Mouse (Mus musculus) adrenal gland, adult 8-10 months (tissue): ENCODE data around the gene Hax1. TPM values are rescaled to one million over a fixed set of nuclear protein-coding genes. Genes with fewer than 3 reads are reported as not detected.
A peak's percentile ranks its signal among the peaks of the same experiment; 100 is the strongest.

Source experiments
- DNase-seq: peaks from one replicate; pipeline ENCODE4 v3.0.0; 2022
- total RNA-seq, 4 experiments: library from RNA; stranded (reverse); gene quantifications; 2 replicates each; pipeline ENCODE4 v1.2.4; 2022

Hax1 gene
- 100 to 1,000 TPM; 131 to 171 (median 149) TPM for total RNA-seq

DNA sequence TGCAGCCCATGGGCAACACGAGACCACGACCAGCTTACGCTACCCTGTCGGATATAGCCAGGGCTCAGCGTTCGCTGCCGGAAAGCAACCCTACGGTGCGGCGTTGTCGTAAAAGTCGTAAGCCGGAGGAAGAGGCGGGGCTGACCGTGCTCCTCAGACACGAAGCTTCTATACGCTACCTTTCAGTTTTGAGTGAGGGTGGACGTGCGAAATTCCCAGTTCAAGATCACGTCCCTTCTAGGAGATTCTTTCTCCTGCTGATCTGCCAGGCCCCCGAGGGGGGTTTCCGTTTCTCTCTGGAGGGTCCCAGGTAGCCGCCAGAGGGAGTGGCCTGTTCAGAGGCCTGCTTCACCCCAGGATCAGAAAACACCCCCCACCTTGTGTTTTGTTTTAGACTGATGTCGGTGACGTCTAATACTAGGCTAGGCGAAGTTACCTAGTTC lies at the start of gene Hax1:
Gene Hax1, minus strand, starts transcription at position 169 of the 443 bp plus-strand sequence.
- peak; percentile 88 for DNase-seq

DNA sequence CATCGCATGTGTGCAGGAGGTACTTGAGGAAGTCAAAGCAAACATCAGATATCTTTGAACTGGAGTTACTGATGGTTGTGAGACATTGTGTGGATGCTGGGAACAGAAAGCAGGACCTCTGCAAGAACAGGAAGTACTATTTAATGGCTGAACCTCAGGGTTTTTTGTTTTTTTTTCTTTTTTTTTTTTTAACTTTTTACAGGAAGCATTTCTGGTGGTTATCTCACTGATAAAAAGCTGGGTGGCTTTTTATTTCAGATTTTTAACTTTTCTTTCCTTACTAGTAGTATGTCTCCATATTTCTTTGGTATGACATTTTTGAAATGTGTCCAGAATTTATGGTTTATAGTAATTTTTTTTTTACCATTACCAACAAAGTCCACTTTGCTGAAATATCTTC lies 37.7 kb upstream of the Hax1 start:
- DNase-seq, result no peak

DNA sequence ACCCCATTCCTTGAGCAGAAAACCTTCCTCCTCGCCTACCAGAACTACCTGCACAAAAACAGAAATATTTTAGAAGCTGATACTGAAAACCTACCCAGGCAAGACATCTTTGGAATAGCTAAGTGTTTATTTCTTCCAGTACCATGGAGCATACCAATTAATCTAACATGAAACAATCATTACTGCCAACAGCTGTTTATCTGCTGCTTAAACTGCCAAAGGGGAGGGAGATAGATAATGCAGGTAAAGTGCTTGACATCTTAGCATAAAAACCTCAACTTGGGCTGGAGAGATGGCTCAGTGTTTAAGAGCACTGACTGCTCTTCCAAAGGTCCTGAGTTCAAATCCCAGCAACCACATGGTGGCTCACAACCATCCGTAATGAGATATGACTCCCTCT lies 36.1 kb upstream of the Hax1 start:
- DNase-seq, result no peak

DNA sequence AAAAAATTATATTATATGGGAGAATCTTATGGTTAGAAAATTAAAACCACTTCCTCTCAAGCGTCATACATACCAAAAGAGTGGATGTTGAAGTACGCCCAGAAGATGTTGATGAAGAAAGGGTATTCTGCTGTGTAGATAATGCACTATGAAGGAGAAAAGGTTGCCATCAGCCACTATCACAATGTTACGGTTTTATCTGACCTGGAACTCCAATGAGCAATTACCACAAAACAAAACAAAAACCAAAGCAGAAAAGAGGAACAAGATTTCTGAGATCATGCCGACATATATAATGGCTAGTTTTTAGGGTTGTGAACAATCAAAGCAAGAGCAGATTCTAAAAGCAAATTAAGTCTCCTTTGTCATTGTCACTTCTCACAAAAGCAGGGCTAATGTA lies 18.0 kb upstream of the Hax1 start:
- DNase-seq, result no peak

DNA sequence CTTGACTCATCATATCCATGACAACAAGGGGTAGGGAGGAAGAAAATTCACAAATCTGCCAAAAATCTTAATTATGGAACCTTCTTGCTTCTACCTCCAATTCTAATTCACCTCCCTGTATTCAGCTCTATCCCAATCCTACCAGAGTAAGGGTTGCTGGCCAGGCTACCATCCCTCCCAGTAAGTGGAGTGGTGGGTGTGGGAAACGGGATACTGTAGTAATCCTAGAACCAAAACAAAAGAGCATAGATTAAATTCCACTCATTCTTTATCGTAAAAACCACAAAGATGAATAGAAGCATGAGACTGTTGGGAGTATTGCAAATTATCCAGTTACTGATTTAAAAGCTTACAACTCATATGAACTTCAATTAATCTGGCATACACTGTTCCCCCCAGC lies 11.7 kb upstream of the Hax1 start:
- DNase-seq, result no peak

DNA sequence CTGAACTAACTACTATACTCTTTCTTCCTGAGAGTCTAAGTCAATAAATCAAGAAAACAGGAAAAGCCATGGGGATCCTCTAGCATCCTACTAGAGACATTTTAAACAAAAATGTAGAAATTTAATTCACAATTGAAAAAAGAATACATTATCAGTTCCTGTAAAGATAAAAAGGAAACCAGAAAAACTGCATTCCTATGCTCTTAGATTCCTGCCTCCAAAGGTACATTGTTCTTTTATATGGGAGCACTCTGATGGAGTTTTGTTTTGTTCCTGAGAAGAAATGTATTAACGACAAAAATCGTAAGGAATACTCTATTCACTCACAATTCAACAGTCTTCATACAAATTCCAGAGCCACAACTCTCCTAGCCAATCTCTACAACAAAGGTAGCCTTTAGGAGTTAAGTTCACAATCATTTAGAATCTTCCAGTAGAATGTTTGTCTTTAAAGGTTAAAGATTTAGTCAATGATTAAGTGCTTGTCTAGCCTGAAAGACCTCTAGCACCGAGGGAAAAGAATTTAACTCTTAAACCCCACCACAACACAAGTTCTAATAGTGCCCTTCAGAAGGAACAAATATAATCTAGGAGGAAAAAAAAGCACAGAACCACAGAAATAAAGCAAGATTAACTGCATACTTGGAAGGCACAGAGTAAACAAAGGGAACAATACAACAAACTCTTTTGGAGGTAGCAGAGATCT lies 5.7 kb upstream of the Hax1 start:
- no peak for DNase-seq

DNA sequence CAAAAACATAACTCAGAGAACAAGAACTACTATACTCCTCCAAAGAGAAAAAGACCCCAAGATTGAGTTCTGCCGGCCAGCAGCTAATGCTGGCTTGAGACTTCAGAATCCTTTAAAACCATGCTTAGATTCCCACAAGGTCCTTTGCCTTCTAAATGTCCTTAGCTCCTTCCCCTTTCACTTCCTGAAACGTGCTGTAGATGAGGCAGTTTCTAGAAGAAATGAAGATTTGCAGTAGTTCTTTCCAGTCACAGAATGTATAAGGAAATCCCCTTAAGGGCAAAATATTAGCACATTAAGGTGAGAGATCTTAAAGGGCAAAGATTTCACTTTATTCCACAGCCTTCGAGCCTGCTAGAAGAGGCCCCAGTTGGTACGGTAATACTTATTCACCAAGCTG lies 1.2 kb upstream of the Hax1 start:
- no peak for DNase-seq

DNA sequence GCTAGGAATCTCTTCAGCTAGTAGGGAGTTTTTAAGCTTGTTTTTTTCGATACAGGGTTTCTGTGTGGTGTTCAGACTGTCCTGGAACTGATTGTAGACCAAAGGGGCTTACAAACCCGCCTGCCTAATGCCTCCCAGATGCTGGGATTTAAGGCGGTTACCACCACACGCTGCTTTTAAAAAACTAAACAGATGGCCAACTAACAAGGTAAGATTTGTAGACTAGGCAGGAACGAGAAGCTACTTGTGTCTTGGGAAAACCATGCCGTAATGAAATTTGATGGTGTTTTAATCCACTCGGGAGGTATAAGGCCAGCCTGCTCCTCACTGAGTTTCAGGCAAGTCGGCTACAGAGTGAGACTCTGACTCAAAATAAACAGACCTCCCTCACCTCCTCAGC lies 510 bp upstream of the Hax1 start:
- no peak for DNase-seq

DNA sequence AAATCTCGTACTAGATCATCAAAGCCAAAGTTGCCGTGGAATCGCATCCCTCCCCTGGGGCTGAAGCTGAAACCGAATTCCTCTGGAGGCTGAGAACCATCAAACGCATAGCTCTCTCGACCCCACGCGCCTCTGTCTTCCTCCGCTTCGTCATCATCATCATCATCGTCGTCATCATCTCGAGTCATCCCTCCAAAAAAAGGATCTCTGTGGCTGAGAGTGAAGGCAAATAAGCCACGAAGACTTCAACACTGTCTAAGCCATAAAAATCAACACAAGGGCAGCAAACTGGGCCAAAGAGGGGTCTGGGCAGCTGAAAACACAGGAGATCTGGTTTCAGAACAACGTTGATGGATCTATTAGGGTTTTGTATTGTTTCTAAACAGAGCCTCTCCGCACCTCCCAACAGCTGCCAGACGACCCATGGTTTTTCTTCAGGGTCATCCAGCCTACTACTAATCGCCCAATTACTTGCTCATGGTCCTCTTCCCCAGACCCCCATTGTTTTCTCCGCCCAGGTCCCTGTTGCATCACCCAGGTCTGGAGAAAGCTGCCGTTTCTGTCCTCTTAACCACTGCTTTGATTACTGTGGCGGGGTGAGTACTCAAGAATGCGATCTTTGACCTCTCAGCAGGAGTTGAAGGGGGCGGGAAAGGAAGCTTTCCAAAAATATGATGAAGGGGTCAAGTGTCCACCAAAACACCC lies 637 bp downstream of the Hax1 start:
- no peak for DNase-seq

DNA sequence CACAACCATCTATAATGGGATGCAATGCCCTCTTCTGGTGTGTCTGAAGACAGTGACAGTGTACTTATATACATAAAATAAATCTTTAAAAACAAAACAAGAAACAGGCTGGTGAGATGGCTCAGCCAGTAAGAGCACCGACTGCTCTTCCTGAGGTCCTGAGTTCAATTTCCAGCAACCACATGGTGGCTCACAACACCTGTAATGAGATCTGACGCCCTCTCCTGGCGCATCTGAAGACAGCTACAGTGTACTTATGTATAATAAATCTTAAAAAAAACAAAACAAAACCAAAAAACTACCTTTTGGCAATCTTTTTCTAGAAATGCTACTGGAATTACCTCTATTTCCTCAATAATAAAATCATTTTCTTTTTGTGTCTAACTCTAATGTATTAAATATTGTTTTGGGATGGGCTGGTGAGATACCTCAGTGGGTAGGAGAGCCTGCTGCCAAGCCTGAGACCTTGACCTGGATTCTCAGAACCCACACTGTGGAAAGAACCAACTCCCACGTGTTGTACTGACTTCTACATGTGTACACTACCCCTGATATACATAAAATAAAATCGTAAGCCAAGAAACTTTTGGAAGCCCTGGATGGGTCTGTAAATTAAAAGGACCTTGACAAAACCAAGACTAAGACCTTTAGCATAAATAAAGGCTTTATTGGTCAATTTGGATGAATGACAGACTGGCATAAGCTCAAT lies 3.6 kb downstream of the Hax1 start:
- DNase-seq, result no peak

DNA sequence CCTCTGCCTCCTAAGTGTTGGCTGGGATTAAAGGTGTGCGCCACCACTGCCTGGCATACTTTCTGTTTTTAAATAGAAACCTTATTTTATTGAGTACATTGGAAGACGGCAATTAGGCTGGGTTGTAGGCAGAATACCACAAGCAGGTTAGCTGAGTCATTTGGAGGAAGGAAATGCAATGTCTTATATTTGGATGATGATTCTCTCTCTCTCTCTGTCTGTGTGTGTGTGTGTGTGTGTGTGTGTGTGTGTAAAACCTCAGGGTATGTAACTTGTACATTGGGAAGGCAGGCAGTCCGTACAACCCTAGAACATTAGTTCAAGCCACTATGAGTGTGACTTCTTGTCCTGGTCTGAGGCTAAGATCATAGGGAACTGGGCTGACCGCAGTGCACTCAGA lies 10.8 kb downstream of the Hax1 start:
- no peak for DNase-seq

DNA sequence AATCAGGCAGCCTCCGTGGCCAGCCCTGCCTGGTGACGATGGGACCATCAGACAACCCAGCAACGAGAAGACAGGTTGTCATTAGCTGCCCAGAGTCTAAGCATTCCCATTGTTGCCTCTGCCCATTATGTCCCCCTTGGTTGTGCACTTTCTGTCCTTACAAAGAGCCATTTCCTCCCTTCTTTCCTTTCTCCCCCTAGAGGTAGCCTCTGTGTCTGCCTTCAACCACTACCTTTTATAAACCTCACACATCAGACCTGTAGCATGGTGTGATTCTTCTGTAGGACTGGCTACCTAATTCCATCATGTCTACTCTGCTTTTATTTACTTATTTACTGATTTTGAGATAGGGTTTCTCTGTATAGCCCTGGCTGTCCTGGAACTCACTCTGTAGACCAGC lies 11.4 kb downstream of the Hax1 start:
- DNase-seq, result no peak

DNA sequence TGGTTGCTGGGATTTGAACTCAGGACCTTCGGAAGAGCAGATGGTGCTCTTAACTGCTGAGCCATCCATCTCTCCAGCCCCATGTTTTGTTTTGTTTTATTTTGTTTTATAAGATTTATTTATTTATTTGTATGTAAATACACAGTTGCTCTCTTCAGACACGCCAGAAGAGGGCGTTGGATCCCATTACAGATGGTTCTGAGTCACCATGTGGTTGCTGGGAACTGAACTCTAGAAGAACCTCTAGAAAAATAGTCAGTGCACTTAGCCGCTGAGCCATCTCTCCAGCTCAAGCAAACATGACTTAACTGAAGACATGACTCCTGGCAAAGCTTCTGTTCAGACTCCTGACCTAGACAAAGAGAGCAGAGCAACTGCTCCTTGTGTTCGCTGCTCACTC lies 16.2 kb downstream of the Hax1 start:
- DNase-seq, result no peak

DNA sequence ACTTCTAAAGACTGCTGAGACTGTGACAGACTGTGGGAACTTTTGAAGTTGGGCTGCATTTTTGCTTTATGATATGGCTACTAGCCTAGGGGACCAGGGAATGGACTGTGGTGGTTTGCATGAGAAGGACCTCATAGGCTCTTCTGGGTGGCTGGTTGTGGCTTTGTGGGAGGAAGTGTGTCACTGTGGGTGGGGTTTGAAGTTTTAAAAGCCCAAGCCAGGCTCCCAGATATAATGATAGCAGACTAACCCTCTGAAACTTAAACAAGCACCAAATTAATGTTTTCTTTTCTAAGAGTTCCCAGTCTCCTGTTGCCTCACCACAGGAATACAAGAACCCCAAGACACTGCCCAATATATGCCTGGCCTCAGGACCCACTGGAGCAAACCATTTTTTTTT lies 21.7 kb downstream of the Hax1 start:
- no peak for DNase-seq

DNA sequence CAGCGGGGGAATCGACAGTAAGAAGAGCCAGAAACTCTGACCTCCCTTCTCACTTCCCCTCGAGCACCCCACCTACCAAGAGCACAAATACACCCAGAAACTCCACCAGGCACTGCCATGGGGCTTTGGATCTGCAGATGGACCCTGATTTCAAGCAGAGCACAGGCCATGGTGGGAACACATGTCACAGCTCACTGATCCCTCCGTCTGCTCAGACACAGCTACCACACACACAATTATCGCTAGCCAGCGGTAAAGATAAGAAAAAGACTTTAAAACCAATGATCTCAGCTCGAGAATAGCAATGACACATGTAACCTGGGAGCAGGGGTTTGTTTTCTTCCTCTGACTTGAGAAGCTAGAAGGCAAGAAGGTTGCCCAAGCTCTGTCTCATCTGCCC lies 30.1 kb downstream of the Hax1 start:
- no peak for DNase-seq

DNA sequence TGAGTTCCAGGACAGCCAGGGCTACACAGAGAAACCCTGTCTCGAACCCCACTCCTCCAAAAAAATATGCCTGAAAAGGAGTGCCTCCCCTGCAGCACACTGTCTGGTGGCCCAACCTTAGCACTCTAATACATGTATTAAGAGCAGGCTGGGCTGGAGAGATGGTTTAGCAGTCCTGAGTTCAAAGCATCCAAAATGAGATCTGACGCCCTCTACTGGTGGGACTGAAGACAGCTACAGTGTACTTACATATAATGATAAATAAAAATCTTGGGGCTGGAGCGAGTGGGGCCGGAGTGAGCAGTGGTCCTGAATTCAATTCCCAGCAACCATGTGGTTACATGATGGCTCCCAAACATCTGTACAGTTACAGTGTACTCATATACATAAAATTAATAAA lies 31.6 kb downstream of the Hax1 start:
- DNase-seq, result no peak

DNA sequence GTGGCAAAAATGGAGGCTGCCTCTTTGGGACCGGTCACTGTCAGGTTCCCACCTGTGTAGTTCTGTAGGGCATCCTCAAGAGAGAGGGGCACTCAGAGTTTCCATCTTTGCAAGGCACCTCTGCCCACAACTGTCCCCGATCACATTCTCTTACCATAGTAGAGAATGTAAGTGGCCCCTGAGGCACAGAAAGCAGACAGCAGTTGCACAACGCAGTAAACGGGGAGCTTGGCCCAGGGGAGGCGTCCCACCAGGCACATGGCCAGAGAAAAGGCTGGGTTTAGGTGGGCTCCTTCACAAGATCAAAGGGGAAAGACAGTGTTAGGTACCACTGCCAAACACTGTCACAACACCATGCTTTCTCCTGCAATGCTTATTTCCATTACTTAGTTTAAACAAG lies 32.6 kb downstream of the Hax1 start:
- DNase-seq, result no peak

DNA sequence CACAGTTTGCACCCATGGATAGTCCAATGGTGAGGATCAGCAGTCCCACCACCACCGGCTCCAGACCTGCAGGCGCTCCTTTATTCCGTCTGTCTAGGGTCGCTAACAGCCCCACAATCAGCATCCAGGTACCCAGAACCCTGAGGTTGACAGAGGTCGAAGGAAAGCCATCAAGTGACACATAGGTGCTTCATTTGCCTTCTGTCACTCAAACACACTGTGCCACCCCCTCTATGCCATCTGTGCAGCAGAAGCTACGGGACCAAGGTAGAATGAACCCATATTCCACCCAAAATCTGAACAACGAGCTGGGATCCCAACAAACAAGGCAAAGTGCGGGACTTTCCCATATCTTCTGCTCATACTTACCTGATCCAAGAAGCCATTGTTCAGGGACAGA lies 33.0 kb downstream of the Hax1 start:
- no peak for DNase-seq

DNA sequence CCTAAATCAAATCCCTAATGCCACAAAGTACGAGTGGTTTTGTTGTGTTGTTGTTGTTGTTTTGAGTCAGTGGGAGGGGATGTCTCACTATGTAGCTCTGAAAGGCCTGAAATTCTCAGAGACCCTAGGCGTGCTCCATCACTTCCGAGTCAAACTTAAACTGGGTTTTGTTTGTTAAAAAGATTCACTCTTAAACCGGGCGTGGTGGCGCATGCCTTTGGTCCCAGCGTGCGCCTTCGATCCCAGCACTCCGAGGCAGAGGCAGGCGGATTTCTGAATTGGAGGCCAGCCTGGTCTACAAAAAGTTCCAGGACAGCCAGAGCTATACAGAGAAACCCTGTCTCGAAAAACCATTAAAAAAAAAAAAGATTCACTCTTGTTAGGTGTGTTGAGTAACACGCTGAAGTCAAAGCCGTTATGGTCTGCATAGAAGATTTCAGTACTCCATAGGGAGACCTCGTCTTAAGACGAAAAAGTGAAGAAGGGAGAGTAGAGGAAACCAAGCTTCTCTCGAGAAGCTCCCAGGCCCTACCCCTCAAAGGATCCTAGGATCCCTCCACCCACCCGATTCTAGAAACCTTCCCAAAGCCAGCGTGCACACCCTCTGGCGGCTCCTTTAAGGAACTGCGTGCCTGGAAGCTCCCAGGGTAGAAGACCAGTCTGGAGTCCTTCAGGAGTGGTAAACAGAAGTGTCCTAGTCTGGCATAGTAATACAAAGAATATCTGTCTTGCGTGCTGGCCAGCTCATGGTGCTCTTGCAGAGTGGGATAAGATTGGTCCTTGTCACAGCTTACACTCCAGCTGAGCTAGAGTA lies 34.4 kb downstream of the Hax1 start:
- DNase-seq, result no peak

DNA sequence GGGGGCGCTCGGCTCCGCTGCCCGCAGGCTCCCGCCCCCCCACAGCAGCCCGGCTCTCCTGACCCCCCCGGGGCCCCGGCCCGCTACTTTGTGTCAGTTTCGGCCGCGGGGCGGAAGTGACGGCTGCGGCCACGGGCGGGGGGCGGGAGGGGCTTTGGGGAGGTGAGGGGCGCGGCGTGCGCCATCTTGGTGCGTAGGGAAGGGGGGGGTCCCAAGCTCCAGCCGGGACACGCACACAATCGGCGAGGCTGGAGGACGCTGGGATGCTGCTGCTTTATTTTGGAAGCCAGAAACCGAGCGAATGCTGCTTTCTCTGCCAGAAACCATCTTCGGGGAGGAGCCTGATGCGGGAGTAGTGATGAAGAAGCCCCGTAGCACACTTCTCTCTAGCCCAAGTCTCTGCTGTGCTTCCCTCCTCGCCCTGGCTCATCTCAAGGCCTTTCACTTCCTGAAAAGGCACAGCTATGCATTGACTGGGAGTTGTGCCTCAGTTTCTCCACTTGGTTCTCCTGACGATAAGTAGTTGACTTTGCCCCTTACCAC lies 35.3 kb downstream of the Hax1 start, which contains the start of gene Atp8b2:
Gene Atp8b2, minus strand, starts transcription at position 288 of the 543 bp plus-strand sequence.
- DNase-seq, result no peak

DNA sequence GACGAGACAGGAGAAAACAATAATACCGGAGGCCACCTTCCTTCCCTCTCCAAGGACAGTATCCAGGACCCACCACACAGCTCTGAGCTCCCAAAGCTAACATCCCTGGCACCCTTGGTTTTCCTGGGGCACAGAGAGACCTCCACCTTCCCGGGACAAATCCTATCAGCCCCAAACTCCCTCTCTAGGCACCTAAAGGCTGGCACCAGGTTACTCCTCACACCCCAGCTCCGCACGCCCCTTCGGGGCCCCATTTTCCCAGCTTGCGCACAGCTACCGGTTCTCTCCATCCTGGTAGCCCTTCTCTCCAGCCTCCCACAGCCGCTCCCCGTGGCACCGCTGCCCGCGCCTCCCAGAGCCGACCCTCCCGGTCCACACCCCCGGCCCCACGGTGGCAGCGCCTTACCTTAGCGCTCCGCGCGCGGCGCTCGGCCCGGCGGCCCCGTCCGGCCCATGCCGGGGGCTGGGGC lies 35.8 kb downstream of the Hax1 start:
- no peak for DNase-seq

DNA sequence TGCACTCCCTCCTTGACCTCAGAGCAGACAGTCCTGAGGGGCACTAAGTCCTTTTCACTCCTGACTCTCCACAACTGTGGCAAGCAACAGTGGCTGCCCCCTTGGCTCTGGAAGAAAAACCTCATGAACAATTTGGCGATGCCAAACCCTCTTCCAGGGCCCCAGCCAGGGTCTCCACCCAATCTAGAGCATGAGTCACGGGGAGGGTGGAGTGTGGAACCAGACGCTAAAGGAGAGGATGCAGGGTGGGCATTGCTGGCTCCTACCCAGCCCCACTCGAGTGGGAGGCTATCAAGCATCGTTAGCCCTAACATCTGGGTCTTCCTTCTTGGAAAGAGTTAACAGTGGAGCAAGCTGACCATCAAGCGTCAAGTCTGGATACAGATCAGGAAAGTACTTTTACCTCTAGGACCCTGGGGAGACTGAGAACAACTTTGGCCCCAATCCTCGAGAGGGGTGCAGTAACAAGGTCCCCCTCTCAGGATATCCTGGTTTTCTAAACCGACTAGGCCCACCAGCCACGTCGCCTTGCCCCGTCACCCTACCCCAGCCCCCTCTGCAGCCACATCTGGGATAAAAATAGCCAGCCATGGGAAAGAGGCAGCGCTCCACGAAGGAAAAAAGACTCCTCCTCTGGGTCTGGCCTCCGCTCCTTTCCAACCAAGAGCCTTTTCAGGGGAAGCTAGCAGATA lies 36.4 kb downstream of the Hax1 start:
- DNase-seq, result no peak
